Mouse (Mus musculus) CH12.LX (cell line): Measurements from ENCODE around the gene Metap1. TPM values are rescaled to one million over a fixed set of nuclear protein-coding genes. Genes with fewer than 3 reads are reported as not detected.

Experiments
- DNase-seq: peaks from one replicate; pipeline ENCODE4 v3.0.0-alpha.2; 2013; ENCODE audit errors: extremely low read depth
- H3K27ac ChIP-seq: 2 replicates; pipeline ENCODE4 v1.5.1; 2012; ENCODE audit warnings: low read depth, mild to moderate bottlenecking, control low read depth, moderate library complexity; ENCODE audit not compliant: insufficient read depth
- H3K27me3 ChIP-seq: replicated peaks from 2 replicates; pipeline ENCODE3; 2012; ENCODE audit warnings: inconsistent platforms
- H3K36me3 ChIP-seq, 2 experiments: replicated peaks in 1 of 2; 2 replicates each; pipeline versions ENCODE3 to v1.6.1; 2012; ENCODE audit warnings: inconsistent platforms in 1 of 2, low read length in 1 of 2, mild to moderate bottlenecking in 1 of 2, mixed read lengths in 1 of 2, moderate library complexity in 1 of 2; ENCODE audit not compliant: control insufficient read depth in 1 of 2, insufficient read depth in 1 of 2
- H3K4me1 ChIP-seq, 2 experiments: 2 replicates each; pipeline ENCODE4 v1.6.1; 2012; ENCODE audit warnings: inconsistent platforms in 1 of 2, moderate library complexity in 1 of 2; ENCODE audit not compliant: insufficient read depth in 2 of 2, control insufficient read depth in 1 of 2
- H3K4me2 ChIP-seq: 2 replicates; pipeline ENCODE4 v1.6.1; 2012; ENCODE audit warnings: low read depth, mild to moderate bottlenecking, control low read depth; ENCODE audit not compliant: poor library complexity, insufficient read depth, severe bottlenecking
- H3K4me3 ChIP-seq, 3 experiments: fragments of 150-350 bp in 1 of 3; sonication (generic) in 1 of 3; replicated peaks in 1 of 3; 2 replicates each; pipeline versions ENCODE3 to v1.5.1; 2011 to 2012; ENCODE audit warnings: low read depth in 2 of 3, low read length in 2 of 3, mild to moderate bottlenecking in 2 of 3, moderate library complexity in 2 of 3, control low read depth in 1 of 3, improper control_type of control experiment in 1 of 3, inconsistent platforms in 1 of 3, mixed read lengths in 1 of 3; ENCODE audit not compliant: poor library complexity in 1 of 3
- H3K79me2 ChIP-seq: replicated peaks from 2 replicates; pipeline ENCODE4 v1.6.1; 2012; ENCODE audit warnings: mild to moderate bottlenecking, moderate library complexity; ENCODE audit not compliant: control insufficient read depth, poor library complexity, insufficient read depth, severe bottlenecking; ENCODE audit errors: extremely low read depth
- H3K9ac ChIP-seq: 2 replicates; pipeline ENCODE4 v1.6.1; 2012; ENCODE audit warnings: low read depth, mild to moderate bottlenecking, control low read depth, moderate library complexity; ENCODE audit not compliant: insufficient read depth
- H3K9me3 ChIP-seq: replicated peaks from 2 replicates; pipeline ENCODE3; 2012; ENCODE audit warnings: low read length, inconsistent platforms, mixed read lengths
- BHLHE40 ChIP-seq: IDR thresholded peaks from 2 replicates; pipeline ENCODE4 v1.6.1; 2011; ENCODE audit warnings: mild to moderate bottlenecking, low read depth, low read length, improper control_type of control experiment
- ELF1 ChIP-seq: IDR thresholded peaks from 2 replicates; pipeline ENCODE4 v1.6.1; 2014; ENCODE audit warnings: low read depth, mild to moderate bottlenecking, inconsistent platforms, low read length, improper control_type of control experiment
- EP300 ChIP-seq: IDR thresholded peaks from 2 replicates; pipeline ENCODE4 v1.6.1; 2011; ENCODE audit warnings: low read length, improper control_type of control experiment
- GABPA ChIP-seq: IDR thresholded peaks from 2 replicates; pipeline ENCODE4 v1.6.1; 2012; ENCODE audit warnings: low read depth, low read length, improper control_type of control experiment, inconsistent platforms; ENCODE audit not compliant: insufficient replicate concordance
- HCFC1 ChIP-seq: IDR thresholded peaks from 2 replicates; pipeline ENCODE4 v1.6.1; 2012; ENCODE audit warnings: low read depth, mild to moderate bottlenecking, inconsistent platforms, low read length, improper control_type of control experiment
- JUN ChIP-seq: IDR thresholded peaks from 2 replicates; pipeline ENCODE4 v1.6.1; 2011; ENCODE audit warnings: low read depth, mild to moderate bottlenecking, low read length, improper control_type of control experiment, moderate library complexity; ENCODE audit not compliant: insufficient read depth
- KAT2A ChIP-seq: IDR thresholded peaks from 2 replicates; pipeline ENCODE4 v1.6.1; 2012; ENCODE audit warnings: low read length, improper control_type of control experiment, inconsistent platforms; ENCODE audit not compliant: insufficient replicate concordance
- MAZ ChIP-seq: IDR thresholded peaks from 2 replicates; pipeline ENCODE4 v1.6.1; 2012; ENCODE audit warnings: low read depth, mild to moderate bottlenecking, inconsistent platforms, low read length, improper control_type of control experiment, moderate library complexity
- MXI1 ChIP-seq: IDR thresholded peaks from 2 replicates; pipeline ENCODE4 v1.6.1; 2011; ENCODE audit warnings: mild to moderate bottlenecking, low read depth, low read length, improper control_type of control experiment
- NELFE ChIP-seq: IDR thresholded peaks from 2 replicates; pipeline ENCODE4 v1.6.1; 2011; ENCODE audit warnings: low read depth, low read length, improper control_type of control experiment
- NRF1 ChIP-seq: IDR thresholded peaks from 2 replicates; pipeline ENCODE4 v1.6.1; 2014; ENCODE audit warnings: low read depth, mild to moderate bottlenecking, inconsistent platforms, low read length, improper control_type of control experiment, moderate library complexity
- PAX5 ChIP-seq: IDR thresholded peaks from 2 replicates; pipeline ENCODE4 v1.6.1; 2012; ENCODE audit warnings: low read length, inconsistent platforms, mixed read lengths
- RAD21 ChIP-seq: IDR thresholded peaks from 2 replicates; pipeline ENCODE4 v1.6.1; 2011; ENCODE audit warnings: low read depth, mild to moderate bottlenecking, low read length, improper control_type of control experiment, moderate library complexity
- RCOR1 ChIP-seq: conservative IDR thresholded peaks from 2 replicates; pipeline ENCODE4 v1.6.1; 2012; ENCODE audit warnings: low read depth, mild to moderate bottlenecking, inconsistent platforms, low read length, improper control_type of control experiment
- SMC3 ChIP-seq: IDR thresholded peaks from 2 replicates; pipeline ENCODE4 v1.6.1; 2011; ENCODE audit warnings: low read depth, low read length, improper control_type of control experiment
- UBTF ChIP-seq: IDR thresholded peaks from 2 replicates; pipeline ENCODE4 v1.6.1; 2012; ENCODE audit warnings: low read depth, mild to moderate bottlenecking, inconsistent platforms, low read length, improper control_type of control experiment, moderate library complexity
- ZC3H11A ChIP-seq: IDR thresholded peaks from 2 replicates; pipeline ENCODE4 v1.6.1; 2012; ENCODE audit warnings: low read depth, mild to moderate bottlenecking, inconsistent platforms, low read length, improper control_type of control experiment
- dilution Hi-C: fragments of 300-500 bp; cut with MboI; formaldehyde crosslinking; loops from 2 replicates; pipeline ENCODE4 v1.14.3; 2020; ENCODE audit warnings: low sequenced_read_pairs; ENCODE audit not compliant: extremely low pct_unique_long_range_greater_than_20kb, extremely low pct_ligation_motif_present
- in situ Hi-C: fragments of 300-500 bp; cut with MboI; formaldehyde crosslinking; loops from 3 replicates; pipeline ENCODE4 v1.14.3; 2019; ENCODE audit warnings: low sequenced_read_pairs, low pct_ligation_motif_present, low pct_unique_long_range_greater_than_20kb, mixed read lengths
- polyA plus RNA-seq: library from polyadenylated mRNA; unstranded; fragments of >175 nt; gene quantifications from 2 replicates; pipeline ENCODE4 v1.2.1, GENCODE M21; 2012; ENCODE audit warnings: low read depth; ENCODE audit not compliant: insufficient read length
- total RNA-seq, 2 experiments: library from RNA; depleted of rRNA; stranded (reverse); fragments of 300-350 nt in 1 of 2; fragments of >200 nt in 1 of 2; gene quantifications; 2 replicates each; pipeline ENCODE4 v1.2.3; 2012 to 2014

The Metap1 gene
- total and polyA plus RNA-seq, 3 experiments: 77.9 to 163 (median 143) TPM

GRCm38 (mm10) chr3:138536031-138536430, 46.7 kb upstream of the Metap1 start:
- dilution Hi-C loops (no loop called here), in situ Hi-C loops (no loop called here)
- H3K4me3 ChIP-seq: no peak overlapping the region
- no peak overlapping the region for H3K27ac ChIP-seq
- TF ChIP-seq BHLHE40 (no peak), ELF1 (no peak), MAZ (no peak), NRF1 (no peak), EP300 (no peak), UBTF (no peak), KAT2A (no peak), NELFE (no peak), PAX5 (no peak), RCOR1 (no peak)
- H3K9ac ChIP-seq: no peak overlapping the region
- peaks cover 11 to 68% of the 10 kb centered on the region in 2 experiments for H3K36me3 ChIP-seq
- DNase-seq: no peak
- H3K9me3 ChIP-seq: no peaks in the 10 kb centered on the region
- no peaks in the 10 kb centered on the region for H3K27me3 ChIP-seq
- peaks cover 95% of the 10 kb centered on the region for H3K79me2 ChIP-seq
- peaks cover 14 to 67% of the 10 kb centered on the region in 2 experiments for H3K4me1 ChIP-seq
- H3K4me2 ChIP-seq: no peak overlapping the region

- Histone ChIP-seq H3K9me3 (no peaks in the 10 kb centered on the region), H3K79me2 (peaks cover 94% of the 10 kb centered on the region), H3K4me1 (peaks cover 10 to 63% of the 10 kb centered on the region in 2 experiments), H3K4me2 (peak overlapping the region; percentile 19; the same call in 1 of the 2 replicates), H3K27me3 (no peaks in the 10 kb centered on the region), H3K27ac (no peak overlapping the region), H3K9ac (no peak overlapping the region), H3K4me3 (no peak overlapping the region), H3K36me3 (peaks cover 8 to 46% of the 10 kb centered on the region in 2 experiments)
- TF ChIP-seq SMC3: no peak
- no peak for TF ChIP-seq MXI1
- no peak for TF ChIP-seq RAD21
- TF ChIP-seq ZC3H11A: no peak
- TF ChIP-seq GABPA: no peak
- no peak for TF ChIP-seq HCFC1
- TF ChIP-seq JUN: no peak
- DNase-seq: no peak
- in situ Hi-C loops (no loop called here), dilution Hi-C loops (no loop called here)
Observed at GRCm38 (mm10) chr3:138532764-138533163, 43.4 kb upstream of the Metap1 start.
